Mouse (Mus musculus): ENCODE data around the gene Gpsm3. TPM values are rescaled to one million over a fixed set of nuclear protein-coding genes. Genes with fewer than 3 reads are reported as not detected.

Gpsm3 gene
- polyA plus RNA-seq, 1 experiment = 35.6 TPM

DNA sequence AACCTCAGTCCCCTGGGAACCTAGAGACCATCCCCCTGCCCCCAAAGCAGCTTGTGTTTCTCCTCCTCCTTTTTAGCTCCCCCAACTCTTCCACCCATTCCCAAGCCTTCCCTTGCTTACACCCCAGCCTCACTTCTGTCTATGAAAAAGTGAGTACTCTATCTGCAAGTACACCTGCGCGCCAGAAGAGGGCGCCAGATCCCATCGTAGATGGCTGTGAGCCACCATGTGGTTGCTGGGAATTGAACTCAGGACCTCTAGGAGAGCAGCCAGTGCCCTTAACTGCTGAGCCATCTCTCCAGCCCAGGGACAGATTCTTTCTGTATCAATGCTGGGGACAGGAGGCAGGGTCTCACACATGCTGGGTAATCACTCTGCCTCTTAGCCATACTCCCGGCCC is 17.7 kb upstream of the Gpsm3 start:
- H3K4me1 ChIP-seq (ENCODE audit: control insufficient read depth, insufficient read depth, low read length) = no peaks in the 10 kb centered on the region
- DNase-seq = no peak
- 25% methylated on average over 5 of the region's 5 CpGs for WGBS
- H3K4me3 ChIP-seq (replicated peaks; ENCODE audit: extremely low read depth, low read depth, low read length) = no peak overlapping the region
- no peak for TF ChIP-seq POLR2A (IDR thresholded peaks at IDR 0.05; ENCODE audit: borderline replicate concordance, extremely low read depth, low read depth, low read length)
- peak; percentile 54 for TF ChIP-seq CTCF (IDR thresholded peaks at IDR 0.05; ENCODE audit: insufficient read depth, low read length)

DNA sequence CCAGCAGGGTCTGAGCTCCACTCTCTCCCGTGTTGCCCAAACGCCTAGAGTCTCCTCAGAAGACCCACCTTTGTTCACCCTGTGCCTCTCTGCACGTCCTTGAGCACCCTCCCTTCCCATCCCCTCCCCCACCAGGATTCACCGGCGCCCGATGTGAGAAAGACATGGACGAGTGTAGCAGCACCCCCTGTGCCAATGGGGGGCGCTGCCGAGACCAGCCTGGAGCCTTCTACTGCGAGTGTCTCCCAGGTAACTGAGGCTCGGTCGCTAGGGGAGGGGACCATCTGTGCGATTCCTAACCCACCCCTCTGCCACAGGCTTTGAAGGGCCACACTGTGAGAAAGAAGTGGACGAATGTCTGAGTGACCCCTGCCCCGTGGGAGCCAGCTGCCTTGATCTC is 17.2 kb upstream of the Gpsm3 start:
- Histone ChIP-seq H3K4me3 (replicated peaks; ENCODE audit: extremely low read depth, low read depth, low read length) (no peak overlapping the region), H3K4me1 (ENCODE audit: control insufficient read depth, insufficient read depth, low read length) (no peaks in the 10 kb centered on the region)
- 33% methylated on average over 15 of the region's 15 CpGs for WGBS
- no peak for DNase-seq
- no peak for TF ChIP-seq POLR2A (IDR thresholded peaks at IDR 0.05; ENCODE audit: borderline replicate concordance, extremely low read depth, low read depth, low read length)

DNA sequence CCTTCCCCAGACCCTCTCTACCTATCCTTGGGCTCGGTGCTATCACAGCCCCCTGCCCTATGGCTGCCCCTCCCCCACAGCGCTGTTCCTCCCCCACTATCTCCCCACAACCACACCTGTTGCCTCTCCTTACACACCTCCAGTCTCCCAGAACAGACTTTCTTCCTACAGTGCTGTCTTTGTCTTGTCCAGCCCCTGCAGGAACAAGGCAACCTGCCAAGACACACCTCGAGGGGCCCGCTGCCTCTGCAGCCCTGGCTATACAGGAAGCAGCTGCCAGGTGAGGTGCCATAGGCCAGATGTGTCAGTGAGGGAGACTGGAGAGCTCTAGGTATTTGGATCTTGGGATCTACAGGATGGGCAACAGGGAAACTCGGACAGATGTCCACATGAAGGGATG is 13.0 kb upstream of the Gpsm3 start:
- TF ChIP-seq POLR2A (IDR thresholded peaks at IDR 0.05; ENCODE audit: borderline replicate concordance, extremely low read depth, low read depth, low read length) (no peak), CTCF (IDR thresholded peaks at IDR 0.05; ENCODE audit: insufficient read depth, low read length) (no peak)
- WGBS = 55% methylated on average over 5 of the region's 5 CpGs
- no peak for DNase-seq
- Histone ChIP-seq H3K4me3 (replicated peaks; ENCODE audit: extremely low read depth, low read depth, low read length) (no peak overlapping the region), H3K4me1 (ENCODE audit: control insufficient read depth, insufficient read depth, low read length) (no peaks in the 10 kb centered on the region)

DNA sequence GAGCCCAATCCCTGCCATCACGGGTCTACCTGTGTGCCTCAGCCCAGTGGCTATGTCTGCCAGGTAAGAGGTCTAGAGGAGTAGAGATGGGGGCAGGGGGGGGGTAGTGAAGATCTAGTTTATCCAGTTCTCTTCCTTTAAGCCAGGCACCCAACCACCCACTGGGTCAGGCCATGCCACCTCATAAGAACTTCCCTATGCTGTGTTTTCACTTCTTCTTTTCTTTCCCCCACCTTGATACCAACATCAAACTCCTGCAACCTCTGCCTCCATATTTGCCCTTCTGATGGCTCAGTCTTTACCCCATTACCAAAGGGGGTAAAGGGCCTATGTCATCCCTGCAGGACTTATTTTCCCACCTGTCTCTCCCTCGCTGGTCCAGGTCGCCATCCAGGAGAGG is 11.5 kb upstream of the Gpsm3 start:
- Histone ChIP-seq H3K4me3 (replicated peaks; ENCODE audit: extremely low read depth, low read depth, low read length) (no peak overlapping the region), H3K4me1 (ENCODE audit: control insufficient read depth, insufficient read depth, low read length) (no peaks in the 10 kb centered on the region)
- no peak for DNase-seq
- 93% methylated on average over 3 of the region's 3 CpGs for WGBS
- no peak for TF ChIP-seq POLR2A (IDR thresholded peaks at IDR 0.05; ENCODE audit: borderline replicate concordance, extremely low read depth, low read depth, low read length)
- TF ChIP-seq CTCF (IDR thresholded peaks at IDR 0.05; ENCODE audit: insufficient read depth, low read length) = no peak

DNA sequence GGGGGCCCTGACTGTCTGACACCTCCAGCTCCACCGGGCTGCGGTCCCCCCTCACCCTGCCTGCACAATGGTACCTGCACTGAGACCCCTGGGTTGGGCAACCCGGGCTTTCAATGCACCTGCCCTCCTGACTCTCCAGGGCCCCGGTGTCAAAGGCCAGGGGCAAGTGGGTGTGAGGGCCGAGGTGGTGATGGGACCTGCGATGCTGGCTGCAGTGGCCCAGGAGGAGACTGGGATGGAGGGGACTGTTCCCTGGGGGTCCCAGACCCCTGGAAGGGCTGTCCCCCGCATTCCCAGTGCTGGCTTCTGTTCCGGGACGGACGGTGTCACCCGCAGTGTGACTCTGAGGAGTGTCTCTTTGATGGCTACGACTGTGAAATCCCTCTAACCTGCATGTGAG is 7.1 kb upstream of the Gpsm3 start:
- peaks cover 8% of the 10 kb centered on the region for H3K4me1 ChIP-seq (ENCODE audit: control insufficient read depth, insufficient read depth, low read length)
- no peak overlapping the region for H3K4me3 ChIP-seq (replicated peaks; ENCODE audit: extremely low read depth, low read depth, low read length)
- WGBS = 88% methylated on average over 12 of the region's 12 CpGs
- TF ChIP-seq POLR2A (IDR thresholded peaks at IDR 0.05; ENCODE audit: borderline replicate concordance, extremely low read depth, low read depth, low read length) (no peak), CTCF (IDR thresholded peaks at IDR 0.05; ENCODE audit: insufficient read depth, low read length) (no peak)
- DNase-seq = no peak

DNA sequence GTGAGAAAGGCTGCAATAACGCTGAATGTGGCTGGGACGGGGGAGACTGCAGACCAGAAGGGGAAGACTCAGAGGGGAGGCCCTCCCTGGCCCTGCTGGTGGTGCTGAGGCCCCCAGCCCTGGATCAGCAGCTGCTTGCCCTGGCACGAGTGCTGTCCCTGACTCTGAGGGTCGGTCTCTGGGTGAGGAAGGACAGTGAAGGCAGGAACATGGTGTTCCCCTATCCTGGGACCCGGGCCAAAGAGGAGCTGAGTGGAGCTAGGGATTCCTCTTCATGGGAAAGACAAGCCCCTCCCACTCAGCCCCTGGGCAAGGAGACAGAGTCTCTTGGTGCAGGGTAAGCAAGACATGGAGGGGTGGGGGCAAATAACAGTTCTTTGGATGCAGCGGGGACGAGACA is 6.2 kb upstream of the Gpsm3 start:
- 68% methylated on average over 7 of the region's 7 CpGs for WGBS
- TF ChIP-seq CTCF (IDR thresholded peaks at IDR 0.05; ENCODE audit: insufficient read depth, low read length) = no peak
- TF ChIP-seq POLR2A (IDR thresholded peaks at IDR 0.05; ENCODE audit: borderline replicate concordance, extremely low read depth, low read depth, low read length) = no peak
- no peak for DNase-seq

DNA sequence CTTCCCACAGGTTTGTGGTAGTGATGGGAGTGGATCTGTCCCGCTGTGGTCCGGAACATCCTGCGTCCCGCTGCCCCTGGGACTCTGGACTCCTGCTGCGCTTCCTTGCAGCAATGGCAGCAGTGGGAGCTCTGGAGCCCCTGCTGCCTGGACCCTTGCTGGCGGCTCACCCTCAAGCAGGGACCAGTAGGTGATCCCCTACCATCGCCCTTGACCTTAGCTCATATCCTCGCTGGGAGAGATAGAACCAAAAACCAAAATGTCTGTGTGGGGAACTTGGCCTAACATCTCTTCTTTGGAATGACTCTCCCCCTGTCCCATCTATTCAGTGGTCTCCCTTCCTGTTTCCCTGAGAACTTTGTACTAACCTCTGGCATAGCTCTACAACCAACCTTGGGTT is 5.8 kb upstream of the Gpsm3 start:
- no peak for DNase-seq
- H3K4me3 ChIP-seq (replicated peaks; ENCODE audit: extremely low read depth, low read depth, low read length) = no peak overlapping the region
- WGBS = 85% methylated on average over 8 of the region's 8 CpGs
- TF ChIP-seq CTCF (IDR thresholded peaks at IDR 0.05; ENCODE audit: insufficient read depth, low read length) (no peak), POLR2A (IDR thresholded peaks at IDR 0.05; ENCODE audit: borderline replicate concordance, extremely low read depth, low read depth, low read length) (no peak)
- peaks cover 15% of the 10 kb centered on the region for H3K4me1 ChIP-seq (ENCODE audit: control insufficient read depth, insufficient read depth, low read length)

More for the DNA sequence above, 6.2 kb upstream of the Gpsm3 start:
- Histone ChIP-seq H3K4me3 (replicated peaks; ENCODE audit: extremely low read depth, low read depth, low read length) (no peak overlapping the region), H3K4me1 (ENCODE audit: control insufficient read depth, insufficient read depth, low read length) (peaks cover 13% of the 10 kb centered on the region)

DNA sequence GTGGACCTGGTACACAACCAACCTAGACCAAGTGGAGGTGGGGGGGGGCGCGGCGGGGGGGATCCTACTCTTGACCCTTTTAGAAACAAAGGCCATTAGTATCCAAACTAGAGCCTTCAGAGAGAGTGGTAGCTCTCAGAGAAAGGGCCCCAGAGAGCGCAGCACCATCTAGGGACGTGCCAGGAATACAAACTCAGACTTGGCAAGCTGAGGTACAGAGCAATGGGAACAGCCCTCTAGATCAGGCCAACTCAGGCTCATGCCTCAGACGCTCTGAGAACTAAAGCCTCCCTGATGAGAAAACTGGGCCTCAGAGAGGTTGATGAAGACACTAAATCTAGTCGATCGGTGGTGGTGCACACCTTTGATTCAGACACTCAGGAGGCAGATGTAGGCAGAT is 4.5 kb upstream of the Gpsm3 start:
- TF ChIP-seq CTCF (IDR thresholded peaks at IDR 0.05; ENCODE audit: insufficient read depth, low read length) = no peak
- Histone ChIP-seq H3K4me3 (replicated peaks; ENCODE audit: extremely low read depth, low read depth, low read length) (no peak overlapping the region), H3K4me1 (ENCODE audit: control insufficient read depth, insufficient read depth, low read length) (peaks cover 19% of the 10 kb centered on the region)
- 84% methylated on average over 8 of the region's 8 CpGs for WGBS
- no peak for DNase-seq

DNA sequence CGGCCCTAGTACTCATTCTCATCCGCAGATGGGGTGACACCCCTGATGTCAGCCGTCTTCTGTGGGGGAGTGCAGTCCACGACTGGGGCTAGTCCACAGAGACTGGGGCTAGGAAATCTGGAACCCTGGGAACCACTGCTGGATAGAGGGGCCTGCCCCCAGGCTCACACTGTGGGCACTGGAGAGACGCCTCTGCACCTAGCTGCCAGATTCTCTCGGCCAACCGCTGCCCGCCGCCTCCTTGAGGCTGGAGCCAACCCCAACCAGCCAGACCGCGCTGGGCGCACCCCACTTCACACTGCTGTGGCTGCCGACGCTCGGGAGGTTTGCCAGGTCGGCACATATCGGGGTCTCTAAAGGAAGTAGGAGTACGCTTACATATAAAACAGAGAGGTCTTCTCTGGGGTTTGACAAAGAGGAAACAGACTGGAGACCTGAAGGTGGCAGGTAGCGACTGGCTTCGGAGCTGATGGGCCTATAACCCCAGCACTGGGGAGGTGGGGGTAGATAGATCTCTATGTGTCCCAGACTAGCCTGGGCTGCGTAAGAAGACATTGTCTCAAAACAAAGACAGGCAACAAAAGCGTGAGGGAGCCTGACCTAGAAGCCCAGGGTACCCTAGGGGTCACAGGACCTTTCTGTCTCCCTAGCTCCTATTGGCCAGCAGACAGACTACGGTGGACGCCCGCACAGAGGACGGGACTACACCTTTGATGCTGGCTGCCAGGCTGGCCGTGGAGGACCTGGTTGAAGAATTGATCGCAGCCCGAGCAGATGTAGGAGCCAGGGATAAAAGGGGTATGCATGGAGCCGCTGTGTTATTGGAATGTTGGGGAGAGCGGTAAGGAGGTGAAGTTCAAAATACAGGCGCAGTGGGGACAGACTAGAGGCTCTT is 3.5 kb upstream of the Gpsm3 start:
- Histone ChIP-seq H3K4me1 (ENCODE audit: control insufficient read depth, insufficient read depth, low read length) (peaks cover 19% of the 10 kb centered on the region), H3K4me3 (replicated peaks; ENCODE audit: extremely low read depth, low read depth, low read length) (peak overlapping the region; percentile 78)
- TF ChIP-seq POLR2A (IDR thresholded peaks at IDR 0.05; ENCODE audit: borderline replicate concordance, extremely low read depth, low read depth, low read length) (no peak), CTCF (IDR thresholded peaks at IDR 0.05; ENCODE audit: insufficient read depth, low read length) (no peak)
- WGBS = 43% methylated on average over 32 of the region's 32 CpGs
- DNase-seq = no peak

DNA sequence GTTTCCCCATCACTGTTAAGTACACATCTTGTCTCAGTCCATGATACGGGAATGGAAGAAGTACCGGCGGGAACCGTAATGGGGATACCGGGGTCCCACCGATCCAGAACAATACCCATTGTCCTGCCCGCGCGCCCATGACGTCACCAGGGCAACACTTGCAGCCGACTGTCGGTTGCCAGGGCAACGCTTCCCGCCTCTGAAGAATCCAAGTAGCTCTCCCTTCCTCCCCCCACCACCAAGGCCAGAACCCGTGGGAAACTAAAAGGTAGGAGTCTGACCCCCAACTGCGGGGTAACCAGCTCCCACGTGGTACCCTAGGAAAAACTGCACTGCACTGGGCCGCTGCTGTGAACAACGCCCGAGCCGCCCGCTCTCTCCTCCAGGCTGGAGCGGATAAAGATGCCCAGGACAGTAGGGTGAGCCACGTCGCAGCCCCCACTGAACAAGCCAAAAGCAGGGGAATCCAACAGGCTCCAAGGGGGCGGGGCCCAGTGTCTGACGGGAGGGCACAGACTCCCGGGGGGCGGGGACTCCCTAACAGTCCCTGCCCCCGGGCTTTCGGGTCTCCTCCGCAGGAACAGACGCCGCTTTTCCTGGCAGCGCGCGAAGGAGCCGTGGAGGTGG is 2.7 kb upstream of the Gpsm3 start:
- WGBS = under 1% methylated on average over 38 of the region's 38 CpGs
- peak; percentile 72 for DNase-seq
- Histone ChIP-seq H3K4me1 (ENCODE audit: control insufficient read depth, insufficient read depth, low read length) (peaks cover 19% of the 10 kb centered on the region), H3K4me3 (replicated peaks; ENCODE audit: extremely low read depth, low read depth, low read length) (peak overlapping the region; percentile 78)
- no peak for TF ChIP-seq POLR2A (IDR thresholded peaks at IDR 0.05; ENCODE audit: borderline replicate concordance, extremely low read depth, low read depth, low read length)
- no peak for TF ChIP-seq CTCF (IDR thresholded peaks at IDR 0.05; ENCODE audit: insufficient read depth, low read length)

All from lung, adult 2 months (tissue).